Mouse (Mus musculus) stomach, embryonic 16.5 days (tissue): Measurements from ENCODE around the gene Trim54. TPM values are rescaled to one million over a fixed set of nuclear protein-coding genes. Genes with fewer than 3 reads are reported as not detected.

Experiments used
- ATAC-seq: fragments of 200-750 bp; cut with Nextera tagmentation; 2 replicates; pipeline ENCODE4 v1.8.0; 2017; ENCODE audit warnings: moderate number of reproducible peaks, moderate TSS enrichment; ENCODE audit not compliant: insufficient read depth, low FRiP score
- H3K27ac ChIP-seq: fragments of 300-500 bp; sonication (generic); 2 replicates; pipeline ENCODE4 v1.5.1; 2014; ENCODE audit warnings: low read length
- H3K27me3 ChIP-seq: fragments of 300-500 bp; sonication (generic); 2 replicates; pipeline ENCODE4 v1.6.1; 2014; ENCODE audit warnings: low read length, control low read depth, mixed read lengths; ENCODE audit not compliant: control insufficient read depth, insufficient read depth
- H3K36me3 ChIP-seq: fragments of 300-500 bp; sonication (generic); 2 replicates; pipeline ENCODE4 v1.6.1; 2014; ENCODE audit warnings: low read length; ENCODE audit not compliant: control insufficient read depth, insufficient read depth
- H3K4me1 ChIP-seq: fragments of 300-500 bp; sonication (generic); 2 replicates; pipeline ENCODE4 v1.6.1; 2014; ENCODE audit warnings: low read length, control low read depth, mixed read lengths; ENCODE audit not compliant: control insufficient read depth, insufficient read depth
- H3K4me2 ChIP-seq: fragments of 300-500 bp; sonication (generic); 2 replicates; pipeline ENCODE4 v1.6.1; 2014; ENCODE audit warnings: low read depth, low read length, mixed read lengths
- H3K4me3 ChIP-seq: fragments of 300-500 bp; sonication (generic); replicated peaks from 2 replicates; pipeline ENCODE4 v1.5.1; 2014; ENCODE audit warnings: mild to moderate bottlenecking, low read length
- H3K9ac ChIP-seq: fragments of 300-500 bp; sonication (generic); 2 replicates; pipeline ENCODE4 v1.6.1; 2014; ENCODE audit warnings: low read length
- H3K9me3 ChIP-seq: fragments of 300-500 bp; sonication (generic); replicated peaks from 2 replicates; pipeline ENCODE4 v1.6.1; 2016; ENCODE audit warnings: low read length, control low read depth; ENCODE audit not compliant: control insufficient read depth
- WGBS: fragments of 180-500 bp; shearing (Covaris S2); extraction: QIAGEN DNeasy Blood & Tissue Kit; methylation state at CpG from one replicate; pipeline ENCODE4 v1.1.7; 2014; 5-methylcytosine and 5-hydroxymethylcytosine counted together
- polyA plus RNA-seq: library from polyadenylated mRNA; unstranded; fragments of >200 nt; fragmentation: Nextera tagmentation; extraction: Ambion mirVana; gene quantifications from 2 replicates; pipeline ENCODE4 v1.2.1, GENCODE M21; 2015

Gene Trim54
- polyA plus RNA-seq, 1 experiment from 2014 or later = 5.9 TPM

DNA sequence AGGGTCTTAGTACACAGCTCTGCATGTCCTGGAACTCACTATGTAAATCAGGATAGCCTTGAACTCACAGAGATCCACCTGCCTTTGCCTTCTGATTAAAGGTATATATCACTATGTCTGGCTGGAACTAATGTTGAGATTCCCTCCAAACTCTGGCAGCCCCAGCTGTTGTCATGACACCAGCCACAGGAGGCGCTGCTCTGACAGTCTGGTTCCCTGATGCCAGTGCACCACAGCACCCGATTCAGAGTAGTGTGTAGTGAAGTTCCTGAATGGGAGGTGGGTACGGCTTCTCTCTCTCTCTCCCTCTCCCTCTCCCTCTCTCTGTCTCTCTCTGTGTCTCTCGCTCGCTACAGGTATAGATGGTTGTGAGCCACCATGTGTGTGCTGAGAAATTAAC lies 34.2 kb upstream of the Trim54 start:
- WGBS = 22% methylated on average over 5 of the region's 5 CpGs
- Histone ChIP-seq H3K27ac (no peak overlapping the region), H3K4me3 (no peak overlapping the region), H3K4me1 (peaks cover 4% of the 10 kb centered on the region; the same call in 1 of the 2 replicates), H3K9ac (no peak overlapping the region; the same call in 1 of the 2 replicates), H3K9me3 (no peaks in the 10 kb centered on the region), H3K36me3 (no peaks in the 10 kb centered on the region; the same call in 1 of the 2 replicates), H3K4me2 (no peak overlapping the region), H3K27me3 (no peaks in the 10 kb centered on the region; the same call in 1 of the 2 replicates)
- ATAC-seq = no peak

DNA sequence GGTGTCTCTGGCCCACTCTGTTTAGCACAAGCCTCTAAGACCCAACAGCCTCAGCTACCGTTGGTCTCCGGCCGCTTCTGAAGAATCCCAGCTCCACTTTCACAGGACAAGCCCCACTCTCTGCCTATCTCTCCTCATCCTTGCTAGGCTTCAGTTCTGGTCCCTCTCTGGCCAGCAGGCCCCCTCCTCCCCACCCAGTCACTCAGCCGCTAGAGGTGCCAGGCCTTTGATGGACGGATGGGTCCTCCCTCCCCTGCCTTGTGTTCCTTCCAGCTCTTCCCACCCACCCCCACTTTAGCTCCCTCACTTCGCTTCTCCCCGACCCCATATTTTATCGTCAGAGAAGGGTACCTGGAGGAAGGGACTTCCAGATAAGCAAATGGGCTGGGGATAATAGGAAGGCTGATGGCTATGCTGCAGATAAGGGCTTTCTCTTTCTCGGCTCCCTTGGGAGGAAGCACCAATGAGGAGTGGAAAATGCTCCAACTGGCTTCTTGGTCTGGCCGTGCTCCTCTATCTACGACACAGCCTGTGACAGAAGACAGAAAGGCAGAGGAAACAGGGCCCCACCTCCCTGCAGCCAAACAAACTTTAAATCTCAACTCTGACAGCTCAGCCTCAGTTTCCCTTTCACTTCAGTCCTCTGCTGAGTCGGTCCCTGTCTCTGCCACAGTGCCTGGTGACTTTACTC lies 33.4 kb upstream of the Trim54 start:
- Histone ChIP-seq H3K4me1 (peaks cover 4% of the 10 kb centered on the region; the same call in 1 of the 2 replicates), H3K27me3 (peaks cover 4% of the 10 kb centered on the region; the same call in 1 of the 2 replicates), H3K36me3 (no peaks in the 10 kb centered on the region; the same call in 1 of the 2 replicates), H3K9ac (no peak overlapping the region), H3K4me3 (no peak overlapping the region), H3K4me2 (no peak overlapping the region), H3K27ac (no peak overlapping the region), H3K9me3 (no peaks in the 10 kb centered on the region)
- ATAC-seq = no peak
- 21% methylated on average over 12 of the region's 12 CpGs for WGBS

- H3K9me3 ChIP-seq = no peaks in the 10 kb centered on the region
- no peak for ATAC-seq
- H3K36me3 ChIP-seq = no peaks in the 10 kb centered on the region
- H3K27ac ChIP-seq = no peak overlapping the region
- H3K4me2 ChIP-seq = no peak overlapping the region
- H3K4me3 ChIP-seq = no peak overlapping the region
- 24% methylated on average over 8 of the region's 8 CpGs for WGBS
- H3K4me1 ChIP-seq = peaks cover 4% of the 10 kb centered on the region; the same call in 1 of the 2 replicates
- peaks cover 5% of the 10 kb centered on the region; the same call in 1 of the 2 replicates for H3K27me3 ChIP-seq
- no peak overlapping the region for H3K9ac ChIP-seq
These were observed 32.6 kb upstream of the Trim54 start for GRCm38 (mm10) chr5:31083949-31084348.

DNA sequence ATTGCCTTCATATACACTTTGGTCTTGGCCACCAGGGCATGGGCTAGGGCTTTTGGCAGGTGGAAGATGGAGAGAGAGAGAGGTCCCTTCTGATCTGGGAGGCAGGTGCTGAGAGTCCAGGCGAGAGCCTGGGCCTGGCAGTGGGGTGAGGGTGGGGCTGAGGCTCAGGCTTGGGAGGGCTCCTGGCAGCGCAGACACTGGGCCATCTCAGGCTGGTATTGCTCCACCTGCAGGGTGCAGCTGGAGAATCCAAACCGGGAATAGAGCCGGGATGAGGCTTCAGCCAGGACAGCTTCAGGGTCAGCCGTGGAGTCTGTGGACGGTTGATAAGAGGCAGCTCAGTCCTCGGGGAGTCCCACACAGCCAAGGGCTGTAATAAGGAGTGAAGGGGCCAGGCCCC lies 29.9 kb upstream of the Trim54 start:
- Histone ChIP-seq H3K27me3 (peaks cover 31% of the 10 kb centered on the region), H3K9ac (no peak overlapping the region), H3K27ac (no peak overlapping the region), H3K36me3 (no peaks in the 10 kb centered on the region), H3K4me1 (peaks cover 4% of the 10 kb centered on the region; the same call in 1 of the 2 replicates), H3K9me3 (no peaks in the 10 kb centered on the region), H3K4me2 (no peak overlapping the region), H3K4me3 (no peak overlapping the region)
- no peak for ATAC-seq
- WGBS = 30% methylated on average over 7 of the region's 7 CpGs

GRCm38 (mm10) chr5:31087131-31087530 lies 29.4 kb upstream of the Trim54 start:
- Histone ChIP-seq H3K27ac (no peak overlapping the region), H3K4me3 (no peak overlapping the region), H3K9me3 (no peaks in the 10 kb centered on the region), H3K36me3 (no peaks in the 10 kb centered on the region), H3K9ac (no peak overlapping the region), H3K27me3 (peaks cover 36% of the 10 kb centered on the region), H3K4me2 (no peak overlapping the region), H3K4me1 (peaks cover 4% of the 10 kb centered on the region; the same call in 1 of the 2 replicates)
- WGBS = 63% methylated on average over 2 of the region's 2 CpGs
- ATAC-seq = no peak

DNA sequence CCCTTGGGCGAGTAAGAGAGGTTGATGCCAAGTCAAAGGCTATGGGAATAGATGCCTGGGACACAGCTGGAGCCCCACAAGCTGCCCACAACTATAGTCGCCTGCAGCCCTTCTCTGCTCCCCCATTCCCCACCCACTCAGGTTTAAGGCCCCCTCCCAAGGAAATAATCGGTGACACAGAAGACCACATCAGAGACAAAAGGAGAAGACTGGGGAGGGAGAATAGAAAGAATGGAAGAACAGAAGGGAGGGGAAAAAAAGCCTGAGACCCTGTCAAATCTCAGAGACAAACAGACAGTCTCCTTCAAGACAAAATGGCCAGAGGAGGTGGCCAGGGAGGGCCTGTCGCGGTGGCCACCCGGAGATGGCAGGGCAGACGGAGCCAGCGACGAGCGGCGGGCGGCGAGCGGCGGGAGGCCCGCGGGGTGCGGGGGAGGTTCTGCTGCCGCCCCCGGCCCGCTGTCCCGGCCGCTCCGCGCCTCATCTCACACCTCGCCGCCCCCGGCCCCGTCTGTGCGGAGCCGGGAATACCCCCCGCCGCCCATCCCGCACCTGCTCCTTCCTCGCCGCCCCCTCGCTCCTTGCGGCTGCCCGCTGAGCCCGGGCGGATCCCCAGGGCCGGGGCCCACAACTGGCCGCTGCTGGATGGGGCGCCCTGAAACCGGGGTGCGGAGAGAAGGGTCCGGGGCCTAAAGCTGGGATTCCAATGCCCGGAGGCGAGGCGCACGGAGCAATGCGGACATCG lies 24.1 kb upstream of the Trim54 start:
- H3K4me2 ChIP-seq = peak overlapping the region; percentile 76
- peaks cover 26% of the 10 kb centered on the region for H3K4me1 ChIP-seq
- H3K9ac ChIP-seq = peak overlapping the region; percentile 20; the same call in 1 of the 2 replicates
- no peak for ATAC-seq
- WGBS = 2% methylated on average over 46 of the region's 53 CpGs
- no peaks in the 10 kb centered on the region for H3K9me3 ChIP-seq
- peaks cover 84% of the 10 kb centered on the region for H3K27me3 ChIP-seq
- no peaks in the 10 kb centered on the region for H3K36me3 ChIP-seq
- no peak overlapping the region for H3K27ac ChIP-seq
- H3K4me3 ChIP-seq = peak overlapping the region; percentile 51

GRCm38 (mm10) chr5:31093151-31094041 lies 23.1 kb upstream of the Trim54 start:
- Histone ChIP-seq H3K27me3 (peaks cover 81% of the 10 kb centered on the region), H3K9ac (peak overlapping the region; percentile 20), H3K9me3 (no peaks in the 10 kb centered on the region), H3K4me3 (peak overlapping the region; percentile 51), H3K4me2 (peak overlapping the region; percentile 76), H3K4me1 (peaks cover 26% of the 10 kb centered on the region), H3K27ac (no peak overlapping the region), H3K36me3 (no peaks in the 10 kb centered on the region)
- peak; percentile 74 for ATAC-seq
- whole genome bisulfite sequencing = 1% methylated on average over 54 of the region's 54 CpGs

DNA sequence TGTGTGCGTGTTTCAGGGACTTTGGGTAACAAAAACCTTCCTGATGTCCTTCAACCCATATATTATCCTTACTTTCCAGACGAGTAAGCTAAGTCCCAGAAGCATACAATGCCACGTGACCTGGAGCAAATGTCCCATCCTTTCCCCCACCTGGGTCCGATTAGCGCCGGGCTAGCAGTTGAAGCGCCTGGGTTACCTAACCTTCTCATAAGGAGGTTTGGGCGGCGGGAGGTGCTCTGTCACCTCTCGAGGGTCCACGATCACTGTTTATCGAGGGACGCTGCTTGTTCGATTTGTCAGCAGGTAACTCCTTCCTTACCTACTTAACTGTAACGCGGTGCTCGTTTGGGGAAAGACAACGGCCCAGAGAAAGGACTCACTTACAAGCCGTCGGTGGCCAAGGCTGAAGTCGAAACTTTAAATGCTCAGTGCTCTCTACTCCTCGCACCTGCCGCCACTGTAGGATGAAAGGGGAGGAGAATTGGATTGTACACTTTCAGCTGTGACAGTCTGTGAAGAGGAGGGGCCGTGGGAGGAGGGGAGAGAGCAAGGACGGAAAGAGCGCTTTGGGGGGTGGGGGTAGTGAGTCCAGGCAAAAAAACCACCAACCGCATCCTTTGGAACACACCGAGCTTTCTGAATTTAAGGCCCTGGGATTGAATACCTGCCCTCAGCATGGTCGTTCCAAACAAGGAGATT lies 22.3 kb upstream of the Trim54 start:
- peak overlapping the region; percentile 53 for H3K4me2 ChIP-seq
- H3K4me1 ChIP-seq = peaks cover 26% of the 10 kb centered on the region
- H3K36me3 ChIP-seq = no peaks in the 10 kb centered on the region
- no peak overlapping the region; the same call in 1 of the 2 replicates for H3K9ac ChIP-seq
- no peaks in the 10 kb centered on the region for H3K9me3 ChIP-seq
- 1% methylated on average over 29 of the region's 29 CpGs for WGBS
- no peak overlapping the region for H3K27ac ChIP-seq
- peak overlapping the region; percentile 39 for H3K4me3 ChIP-seq
- H3K27me3 ChIP-seq = peaks cover 79% of the 10 kb centered on the region
- no peak for ATAC-seq
